Mouse (Mus musculus): ENCODE measurements at regions not wholly inside any gene's neighbourhood (a gene's known extent, or its start where the extent isn't known, plus 50 kb on each side); places are given as distances from the start of the nearest gene placed in this dataset.

DNA sequence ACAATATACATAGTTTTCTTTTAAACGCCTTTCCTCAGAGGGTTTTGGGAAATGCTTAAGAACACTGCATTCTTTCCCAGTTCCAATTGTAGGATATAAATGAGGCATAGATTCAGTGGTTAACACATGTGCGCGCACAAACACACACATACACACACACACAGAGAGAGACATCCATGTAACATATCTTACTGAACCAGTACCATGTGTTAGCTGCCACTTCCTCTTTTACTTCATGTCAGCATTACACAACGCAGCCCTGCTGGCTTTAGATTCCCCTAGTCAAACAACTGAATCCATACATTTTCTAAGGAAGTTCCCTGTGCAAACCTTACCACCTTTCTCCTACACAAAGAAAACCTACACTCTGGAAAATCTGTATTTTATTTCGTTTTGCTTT lies 189.1 kb upstream of the Atp2b1 start:
- Histone ChIP-seq H3K27me3 (ENCODE audit: insufficient read depth, low read length) (no peaks in the 10 kb centered on the region), H3K36me3 (ENCODE audit: insufficient read depth) (no peaks in the 10 kb centered on the region), H3K4me1 (ENCODE audit: insufficient read depth) (no peaks in the 10 kb centered on the region), H3K4me3 (ENCODE audit: low read depth, low read length) (no peak overlapping the region), H3K4me2 (ENCODE audit: low read depth) (no peak overlapping the region), H3K27ac (ENCODE audit: low read depth, low read length) (no peak overlapping the region), H3K9me3 (ENCODE audit: low read length) (no peaks in the 10 kb centered on the region), H3K9ac (no peak overlapping the region)
- 87% methylated on average over 5 of the region's 5 CpGs for WGBS
- no peak for TF ChIP-seq CTCF (IDR thresholded peaks at IDR 0.05; ENCODE audit: low read depth)
- no peak for ATAC-seq
- DNase-seq = no peak

DNA sequence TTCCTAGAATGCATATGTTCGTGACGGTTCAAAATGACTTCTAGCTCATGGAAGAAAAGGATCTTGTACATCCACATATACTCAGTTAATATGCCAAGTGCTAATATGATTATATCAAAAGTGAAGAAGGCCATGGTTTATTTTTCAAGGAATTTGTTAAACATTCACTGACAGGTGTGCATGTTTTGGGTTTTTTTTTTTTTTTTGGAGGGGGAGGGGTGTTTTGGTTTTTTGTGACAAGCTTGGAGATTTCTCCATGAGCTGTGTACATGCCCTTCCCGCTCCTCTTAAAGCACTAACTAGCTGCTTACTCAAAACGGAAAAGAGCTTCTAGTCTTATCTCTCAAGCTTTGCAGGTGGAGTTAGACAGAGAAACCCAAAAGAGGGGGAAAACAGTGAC lies 187.1 kb upstream of the Atp2b1 start:
- no peak overlapping the region for H3K9ac ChIP-seq
- no peaks in the 10 kb centered on the region for H3K4me1 ChIP-seq (ENCODE audit: insufficient read depth)
- 91% methylated on average over 4 of the region's 4 CpGs for WGBS
- H3K4me2 ChIP-seq (ENCODE audit: low read depth) = no peak overlapping the region
- H3K36me3 ChIP-seq (ENCODE audit: insufficient read depth) = no peaks in the 10 kb centered on the region
- H3K9me3 ChIP-seq (ENCODE audit: low read length) = no peaks in the 10 kb centered on the region
- ATAC-seq = no peak
- TF ChIP-seq CTCF (IDR thresholded peaks at IDR 0.05; ENCODE audit: low read depth) = no peak
- no peak overlapping the region for H3K27ac ChIP-seq (ENCODE audit: low read depth, low read length)
- no peak overlapping the region for H3K4me3 ChIP-seq (ENCODE audit: low read depth, low read length)
- no peak for DNase-seq
- no peaks in the 10 kb centered on the region for H3K27me3 ChIP-seq (ENCODE audit: insufficient read depth, low read length)

DNA sequence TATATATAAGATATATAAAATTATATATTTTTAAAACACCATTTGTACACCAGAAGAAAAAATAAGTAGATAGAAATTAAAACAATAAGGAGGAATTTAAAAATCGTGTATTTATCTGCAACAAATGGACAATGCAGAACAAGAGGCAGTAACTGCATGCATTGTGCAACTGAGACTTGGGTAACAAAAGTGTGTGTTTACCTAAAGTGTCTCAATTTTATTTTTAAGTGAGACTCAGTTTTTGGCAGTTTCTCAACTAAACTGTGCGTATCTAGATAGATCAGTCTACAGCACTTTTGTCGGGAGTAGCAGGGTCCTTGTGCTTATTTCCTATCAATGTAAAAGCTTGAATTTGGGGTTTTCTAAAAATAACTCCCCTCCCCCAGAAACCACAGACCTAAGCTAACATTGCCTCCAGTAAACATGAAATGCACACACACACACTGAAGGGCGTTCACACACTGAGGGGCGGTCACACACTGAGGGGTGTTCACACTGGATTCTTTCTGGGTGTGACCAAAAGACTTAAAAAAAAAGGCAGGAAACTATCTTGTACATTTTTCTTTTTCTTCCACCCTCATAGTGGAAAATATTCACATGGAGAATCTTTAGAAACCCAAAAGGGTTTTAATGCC lies 185.7 kb upstream of the Atp2b1 start:
- Histone ChIP-seq H3K4me2 (ENCODE audit: low read depth) (no peak overlapping the region), H3K9me3 (ENCODE audit: low read length) (no peaks in the 10 kb centered on the region), H3K27me3 (ENCODE audit: insufficient read depth, low read length) (no peaks in the 10 kb centered on the region; the same call in 1 of the 2 replicates), H3K4me3 (ENCODE audit: low read depth, low read length) (no peak overlapping the region), H3K36me3 (ENCODE audit: insufficient read depth) (no peaks in the 10 kb centered on the region), H3K9ac (no peak overlapping the region), H3K4me1 (ENCODE audit: insufficient read depth) (no peaks in the 10 kb centered on the region), H3K27ac (ENCODE audit: low read depth, low read length) (no peak overlapping the region)
- DNase-seq = no peak
- WGBS = 88% methylated on average over 5 of the region's 5 CpGs
- TF ChIP-seq CTCF (IDR thresholded peaks at IDR 0.05; ENCODE audit: low read depth) = no peak
- no peak for ATAC-seq

DNA sequence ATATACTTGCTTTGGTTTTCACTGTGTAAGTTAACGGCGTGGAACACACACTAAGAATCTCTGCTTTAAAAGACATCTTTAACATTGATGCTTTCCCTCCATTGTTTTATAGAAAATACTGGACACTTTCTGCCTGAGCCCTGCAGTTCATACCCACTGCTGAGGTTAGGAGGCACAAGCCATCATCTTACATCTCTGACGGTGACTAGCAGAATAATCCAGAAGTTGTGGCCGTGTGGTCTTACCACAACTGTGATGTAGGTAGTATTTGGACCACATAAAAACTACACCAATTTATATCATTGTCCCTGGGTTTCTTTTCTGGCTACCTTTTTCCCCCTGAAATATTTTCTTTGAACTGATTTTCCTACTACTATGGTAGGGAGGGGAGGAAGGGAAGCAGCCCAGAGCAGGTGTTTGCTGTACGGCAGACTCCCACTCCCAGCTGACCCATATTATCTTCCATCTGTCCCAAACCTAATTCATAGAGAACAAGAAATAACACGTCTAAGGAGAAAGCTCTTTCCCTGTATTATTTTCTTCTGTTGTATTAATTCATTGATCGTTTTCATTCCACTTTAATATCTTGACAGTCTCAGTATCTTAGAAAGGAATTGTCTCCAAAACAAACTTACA lies 180.1 kb upstream of the Atp2b1 start:
- WGBS = 84% methylated on average over 7 of the region's 7 CpGs
- Histone ChIP-seq H3K9me3 (ENCODE audit: low read length) (no peaks in the 10 kb centered on the region), H3K9ac (no peak overlapping the region), H3K27ac (ENCODE audit: low read depth, low read length) (no peak overlapping the region), H3K4me1 (ENCODE audit: insufficient read depth) (no peaks in the 10 kb centered on the region), H3K4me2 (ENCODE audit: low read depth) (no peak overlapping the region), H3K36me3 (ENCODE audit: insufficient read depth) (no peaks in the 10 kb centered on the region), H3K27me3 (ENCODE audit: insufficient read depth, low read length) (no peaks in the 10 kb centered on the region; the same call in 1 of the 2 replicates), H3K4me3 (ENCODE audit: low read depth, low read length) (no peak overlapping the region)
- no peak for TF ChIP-seq CTCF (IDR thresholded peaks at IDR 0.05; ENCODE audit: low read depth)
- DNase-seq (no peak), ATAC-seq (no peak)

DNA sequence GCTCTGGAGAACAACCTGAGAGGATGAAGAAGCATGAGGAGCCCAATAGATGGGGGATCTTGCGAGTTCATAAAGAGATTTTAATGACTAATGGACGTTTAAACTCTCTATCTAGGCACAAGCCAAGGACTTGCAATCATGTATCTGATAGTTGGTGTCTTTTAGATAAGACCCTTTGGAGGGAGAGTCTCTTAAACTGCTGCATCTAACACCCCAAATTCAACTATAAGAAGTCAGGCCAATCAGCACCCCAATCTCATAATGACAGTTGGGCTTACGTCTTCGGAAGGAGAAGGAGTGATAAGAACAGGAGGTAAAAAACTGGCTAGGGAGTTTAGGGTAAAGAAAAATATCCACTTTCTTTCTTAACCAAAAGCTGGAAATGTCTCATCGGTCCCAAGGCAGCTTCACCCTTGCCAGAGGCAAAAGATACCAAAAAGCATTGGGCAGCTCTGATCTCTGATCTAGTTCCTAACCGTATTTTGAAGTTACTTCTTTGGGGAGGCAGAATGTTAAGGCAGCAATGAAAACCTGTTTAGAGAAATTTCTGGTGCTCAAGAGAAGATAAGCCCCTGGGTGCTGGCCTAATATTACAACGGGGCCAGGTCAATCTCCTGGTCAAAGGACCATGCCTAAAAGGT lies 173.6 kb upstream of the Atp2b1 start:
- H3K9me3 ChIP-seq (ENCODE audit: low read length) = no peaks in the 10 kb centered on the region
- H3K9ac ChIP-seq = no peak overlapping the region
- H3K27me3 ChIP-seq (ENCODE audit: insufficient read depth, low read length) = no peaks in the 10 kb centered on the region
- WGBS = 86% methylated on average over 7 of the region's 7 CpGs
- H3K4me2 ChIP-seq (ENCODE audit: low read depth) = no peak overlapping the region
- ATAC-seq (no peak), DNase-seq (no peak)
- H3K27ac ChIP-seq (ENCODE audit: low read depth, low read length) = no peak overlapping the region
- no peaks in the 10 kb centered on the region for H3K36me3 ChIP-seq (ENCODE audit: insufficient read depth)
- H3K4me1 ChIP-seq (ENCODE audit: insufficient read depth) = no peaks in the 10 kb centered on the region
- H3K4me3 ChIP-seq (ENCODE audit: low read depth, low read length) = no peak overlapping the region
- TF ChIP-seq CTCF (IDR thresholded peaks at IDR 0.05; ENCODE audit: low read depth) = no peak

DNA sequence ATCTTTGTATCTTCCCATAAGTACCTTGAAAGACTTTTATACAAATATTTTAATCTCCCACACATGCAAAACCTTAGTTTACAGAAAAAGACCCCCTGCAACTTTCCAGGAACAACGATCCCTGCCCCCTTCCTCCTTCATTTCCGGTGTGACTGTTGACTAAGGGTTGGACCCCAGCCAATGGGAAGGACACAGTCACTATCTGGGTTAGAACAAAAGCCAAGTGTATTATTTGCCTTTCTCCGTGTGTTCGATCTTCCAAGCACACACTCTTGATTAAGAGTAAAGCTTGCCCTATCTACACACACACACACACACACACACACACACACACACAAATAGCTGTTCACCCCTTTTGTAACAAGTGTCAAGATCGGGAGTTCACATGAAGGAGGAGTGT lies 172.8 kb upstream of the Atp2b1 start:
- Histone ChIP-seq H3K9me3 (ENCODE audit: low read length) (no peaks in the 10 kb centered on the region), H3K4me2 (ENCODE audit: low read depth) (no peak overlapping the region), H3K27me3 (ENCODE audit: insufficient read depth, low read length) (no peaks in the 10 kb centered on the region), H3K4me1 (ENCODE audit: insufficient read depth) (peaks cover 4% of the 10 kb centered on the region; the same call in 1 of the 2 replicates), H3K4me3 (ENCODE audit: low read depth, low read length) (no peak overlapping the region), H3K9ac (no peak overlapping the region), H3K27ac (ENCODE audit: low read depth, low read length) (no peak overlapping the region), H3K36me3 (ENCODE audit: insufficient read depth) (no peaks in the 10 kb centered on the region)
- TF ChIP-seq CTCF (IDR thresholded peaks at IDR 0.05; ENCODE audit: low read depth) = no peak
- ATAC-seq = no peak
- WGBS = 62% methylated on average over 5 of the region's 5 CpGs
- DNase-seq = no peak

Data from forebrain, postnatal 0 days (tissue).